Mouse (Mus musculus) gastrocnemius, postnatal 25 days (tissue): ENCODE measurements at regions not wholly inside any gene's neighbourhood (a gene's known extent, or its start where the extent isn't known, plus 50 kb on each side); places are given as distances from the start of the nearest gene placed in this dataset.

ENCODE experiments used
- DNase-seq: peaks from one replicate; pipeline ENCODE4 v3.0.0; 2022

DNA sequence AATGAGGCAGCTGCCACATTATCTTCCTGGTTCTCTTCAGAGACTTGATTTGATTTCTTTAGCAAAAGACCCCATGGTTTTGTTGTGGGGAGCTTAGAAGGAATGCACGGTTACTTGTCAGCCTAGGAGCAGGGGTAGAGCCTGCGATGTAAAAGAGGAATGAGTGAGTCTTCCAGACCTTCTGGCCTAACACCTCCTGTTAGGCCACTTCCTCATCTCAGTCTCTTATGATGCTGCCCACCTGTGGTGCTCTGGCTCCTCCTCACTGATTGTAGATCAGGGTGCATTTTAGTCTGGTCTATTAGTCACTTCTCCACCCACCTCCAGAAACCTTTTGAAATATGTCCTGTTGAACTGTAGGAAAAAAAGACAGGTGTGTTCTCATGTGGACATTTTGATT is 113.3 kb upstream of the Prdm1 start:
- no peak for DNase-seq

DNA sequence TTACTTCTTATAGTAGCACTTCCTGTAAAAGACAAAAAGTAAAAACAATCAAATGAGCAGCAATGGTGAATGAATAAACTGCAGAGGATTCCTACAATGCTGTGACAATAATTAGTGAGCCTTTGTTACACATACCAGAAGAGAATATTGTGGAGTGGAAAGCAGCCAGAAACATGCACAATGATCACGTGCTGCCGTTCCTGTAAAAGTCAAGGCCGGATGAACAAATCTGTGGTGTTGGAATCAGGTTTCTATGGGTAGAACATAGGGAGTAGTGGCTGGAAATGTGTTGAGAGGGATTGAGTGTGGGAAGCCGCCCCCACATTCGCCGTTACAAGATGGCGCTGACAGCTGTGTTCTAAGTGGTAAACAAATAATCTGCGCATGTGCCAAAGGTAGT is 112.3 kb upstream of the Prdm1 start:
- no peak for DNase-seq

DNA sequence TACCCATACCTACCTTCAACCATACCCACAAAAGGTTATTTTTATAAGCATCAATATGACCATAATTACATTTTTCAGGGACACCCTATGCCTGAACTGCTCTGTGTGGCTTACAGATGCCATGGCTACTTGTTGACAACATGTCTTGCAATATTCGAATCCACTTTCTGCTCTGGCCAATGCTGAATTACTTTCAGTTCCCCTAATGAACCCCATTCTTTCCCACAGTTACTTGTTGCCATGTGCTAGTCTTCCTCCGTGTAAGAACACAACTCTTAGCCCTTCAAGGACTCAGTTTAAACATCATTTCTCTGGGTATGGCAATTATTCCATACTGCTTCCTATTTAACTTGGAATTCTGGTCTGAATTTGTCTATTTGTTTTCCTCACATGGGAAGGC is 110.4 kb upstream of the Prdm1 start:
- DNase-seq, result no peak

DNA sequence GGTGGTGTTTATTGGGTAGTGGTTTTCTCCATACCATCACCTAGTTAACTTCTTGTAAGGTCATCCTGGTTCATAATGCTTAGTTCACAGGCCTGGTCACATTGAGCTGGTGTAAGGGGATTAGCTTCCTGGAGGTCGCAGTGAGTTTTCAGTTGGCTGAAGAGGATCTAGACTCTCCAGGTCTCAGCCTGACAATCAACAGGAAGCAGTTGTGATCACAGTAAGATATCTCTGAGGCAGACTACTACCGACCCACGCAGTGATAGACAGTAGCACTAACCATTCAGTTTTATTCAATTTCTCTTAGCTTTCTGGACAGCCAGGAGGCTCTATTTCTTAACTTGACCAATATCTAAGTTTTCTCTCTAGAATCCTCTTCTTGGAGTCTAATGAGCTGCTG is 108.5 kb upstream of the Prdm1 start:
- no peak for DNase-seq

DNA sequence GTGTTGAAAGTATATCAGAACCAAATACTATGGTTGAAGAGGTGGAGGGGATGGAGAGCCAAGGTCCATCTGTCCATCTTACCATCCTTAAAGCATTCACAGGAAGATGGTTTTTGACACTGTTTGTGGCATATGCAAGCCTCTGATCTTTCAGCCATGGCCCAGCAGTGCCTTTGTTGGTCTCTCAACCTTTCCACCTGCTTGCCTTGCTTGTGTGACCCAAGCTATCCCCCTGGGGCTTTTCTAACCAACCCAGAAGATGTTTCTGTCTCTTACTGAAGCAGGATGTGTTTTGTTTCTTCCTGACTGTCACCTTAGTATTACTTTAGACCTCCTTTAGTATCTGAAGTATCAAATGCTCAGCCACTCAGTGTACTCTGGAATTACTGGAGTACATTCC is 107.8 kb upstream of the Prdm1 start:
- no peak for DNase-seq

DNA sequence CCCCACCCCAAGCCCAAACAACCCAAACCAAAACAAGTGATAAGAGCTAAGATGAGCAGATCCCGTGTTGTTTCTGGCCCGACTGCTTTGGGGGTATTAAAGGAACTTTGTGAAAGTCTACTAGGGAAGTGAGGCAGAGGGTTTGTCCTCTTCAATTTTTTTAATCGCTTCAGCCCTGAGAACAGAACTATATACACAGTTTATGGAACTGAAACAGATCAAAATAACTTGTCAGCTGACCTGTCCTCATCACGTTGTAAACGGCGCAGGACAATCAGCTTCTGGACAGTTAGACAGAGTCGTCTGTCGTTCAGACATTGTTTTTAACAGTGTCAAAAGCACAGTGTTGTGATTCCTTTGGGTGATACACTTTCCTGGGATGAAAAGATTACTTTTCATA is 103.3 kb upstream of the Prdm1 start:
- DNase-seq, result no peak

DNA sequence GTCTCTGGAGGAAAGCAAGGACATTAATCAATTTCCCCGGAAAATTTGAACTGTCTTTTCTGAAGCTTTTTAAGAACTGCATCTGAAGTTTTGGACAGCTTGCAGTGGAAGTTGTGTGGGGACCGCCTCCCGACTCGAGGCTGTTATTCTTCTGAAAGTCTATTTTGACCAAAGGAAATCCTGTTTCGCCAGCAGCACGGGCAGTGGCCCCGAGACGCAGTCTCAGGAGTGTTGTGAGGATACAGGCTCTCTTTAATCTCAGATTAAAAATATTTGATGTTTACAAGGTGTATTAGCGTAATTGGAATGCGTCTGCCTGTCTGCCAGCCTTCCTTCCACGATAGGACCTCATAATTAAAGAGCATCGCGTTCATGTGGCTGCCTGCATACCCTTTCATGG is 102.2 kb upstream of the Prdm1 start:
- peak; percentile 7 for DNase-seq

DNA sequence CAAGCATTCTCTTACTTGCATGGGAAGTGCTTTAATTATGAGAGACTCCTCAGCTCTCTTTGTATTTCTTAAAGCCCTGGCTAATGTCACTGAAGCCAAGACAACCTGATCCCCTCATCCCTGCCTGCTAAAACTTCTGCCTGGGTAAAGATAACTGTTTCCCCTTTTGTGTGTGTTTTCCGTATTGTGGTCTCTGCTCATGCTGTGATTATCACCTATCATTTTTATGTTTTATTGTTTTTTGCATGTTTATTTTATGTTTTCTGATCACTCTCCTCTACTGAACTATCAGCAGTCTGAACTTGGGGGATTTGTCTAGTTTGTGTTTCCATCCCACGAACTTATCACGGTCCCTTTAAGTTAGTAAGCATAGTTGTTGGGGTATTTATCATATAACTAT is 100.1 kb upstream of the Prdm1 start:
- no peak for DNase-seq

DNA sequence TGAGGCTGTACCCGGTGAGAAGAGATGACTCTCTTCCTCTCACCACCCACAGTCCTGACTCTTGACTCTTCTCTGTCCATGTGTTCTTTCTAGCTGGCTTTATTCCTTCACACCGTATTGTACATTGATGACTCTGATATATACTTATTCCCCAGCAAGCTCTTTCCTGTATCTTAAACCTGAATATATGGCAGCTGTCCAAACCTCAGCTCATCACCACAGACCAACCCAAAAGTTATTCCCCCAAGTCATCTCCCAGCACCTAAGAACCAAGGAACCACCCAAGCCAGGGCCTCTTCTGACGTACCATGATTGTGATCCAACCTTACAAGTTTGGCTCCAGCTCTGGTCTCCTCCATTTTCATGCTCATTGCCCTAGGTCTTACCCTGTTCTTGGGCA is 99.1 kb upstream of the Prdm1 start:
- DNase-seq, result no peak

DNA sequence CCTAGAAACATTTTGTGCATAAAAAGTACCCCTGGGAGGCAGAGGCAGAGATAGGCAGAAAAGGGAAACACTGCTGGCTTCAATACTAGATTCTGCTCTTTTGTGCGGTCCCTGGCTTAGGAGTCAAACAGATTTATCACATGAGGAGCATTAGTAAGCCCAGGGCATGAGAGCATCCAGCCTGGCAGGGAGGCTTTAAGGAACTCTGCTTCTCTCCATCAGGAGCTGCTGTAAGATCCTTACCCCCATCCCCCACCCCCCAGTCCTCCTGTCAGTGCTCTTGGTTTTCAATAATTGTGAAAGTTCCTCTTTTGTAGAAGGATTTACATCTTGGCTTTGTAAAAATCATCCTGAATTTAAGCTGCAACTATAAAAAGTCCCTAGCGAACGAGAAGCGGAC is 97.2 kb upstream of the Prdm1 start:
- no peak for DNase-seq

DNA sequence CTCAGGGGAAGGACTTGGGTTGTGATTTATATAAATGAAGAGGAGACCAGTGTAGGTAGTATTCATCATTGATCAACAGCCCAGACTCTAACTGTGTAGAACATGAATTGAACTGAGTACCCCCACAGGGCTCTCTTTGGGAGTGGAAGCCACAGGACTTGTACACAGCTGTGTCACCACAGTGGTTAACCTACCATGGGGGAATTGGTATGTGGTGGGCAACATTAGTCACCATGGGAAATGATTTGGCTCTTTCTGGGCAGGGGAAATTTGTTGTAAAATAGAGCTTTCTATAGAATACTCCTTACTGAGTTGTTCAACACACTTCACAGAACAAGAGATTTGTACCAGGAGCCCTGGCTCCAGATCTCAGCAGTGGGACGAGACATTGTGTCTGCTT is 87.3 kb upstream of the Prdm1 start:
- no peak for DNase-seq

DNA sequence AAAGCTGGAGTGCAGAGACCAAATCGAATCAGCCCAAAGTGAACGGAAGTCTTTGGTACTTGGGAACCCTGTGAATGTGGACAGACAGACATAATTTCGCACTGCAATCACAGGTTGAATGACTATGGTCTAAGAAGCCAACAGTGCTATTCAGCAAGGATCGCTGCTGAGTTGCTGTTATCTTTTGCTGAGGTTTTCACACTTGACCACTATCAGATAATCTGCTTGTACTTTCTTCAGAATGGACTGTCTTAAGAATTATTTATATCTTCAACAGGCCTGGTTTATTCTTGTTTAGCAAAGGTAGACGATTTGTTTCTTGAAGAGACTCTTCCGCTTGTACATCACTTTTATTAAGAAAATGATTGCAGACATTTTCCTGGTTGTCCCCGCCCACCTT is 84.3 kb upstream of the Prdm1 start:
- DNase-seq, result no peak

DNA sequence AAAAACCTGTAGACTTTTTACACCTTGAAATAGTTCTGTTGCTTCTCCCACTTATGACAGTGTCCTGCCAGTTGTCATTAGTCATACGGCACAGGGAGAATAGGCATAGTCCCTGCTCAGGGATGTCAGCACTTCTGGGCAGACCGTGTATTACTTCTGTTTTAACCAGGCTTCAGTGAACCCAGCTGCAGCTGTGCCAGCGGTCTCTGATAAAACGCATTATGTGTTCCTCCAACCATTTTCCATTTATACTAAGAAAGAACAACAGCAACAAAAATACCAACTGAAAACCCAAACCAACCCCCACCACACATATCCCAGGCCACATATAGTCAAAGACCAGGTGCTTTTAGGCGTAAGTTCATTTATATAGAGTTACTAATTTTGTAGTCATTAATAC is 83.1 kb upstream of the Prdm1 start:
- no peak for DNase-seq

DNA sequence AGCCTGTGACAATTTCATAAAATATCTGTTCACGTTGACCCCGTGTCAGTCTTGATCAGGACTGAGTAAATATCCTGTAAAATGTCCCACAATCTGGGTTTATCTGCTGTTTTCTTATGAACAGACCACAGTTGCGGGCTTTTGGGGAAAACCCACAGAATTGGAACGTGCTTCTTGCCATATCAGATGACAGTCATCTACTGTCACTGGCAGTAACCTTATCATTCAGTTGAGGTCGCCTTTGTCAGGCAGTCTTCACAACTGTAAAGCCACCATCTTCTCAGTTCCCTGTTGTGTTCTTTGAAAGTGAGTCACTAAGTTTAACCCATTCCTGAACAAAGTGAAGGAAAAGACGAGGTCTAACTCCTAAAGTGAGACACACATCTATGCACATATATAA is 80.9 kb upstream of the Prdm1 start:
- DNase-seq, result no peak

DNA sequence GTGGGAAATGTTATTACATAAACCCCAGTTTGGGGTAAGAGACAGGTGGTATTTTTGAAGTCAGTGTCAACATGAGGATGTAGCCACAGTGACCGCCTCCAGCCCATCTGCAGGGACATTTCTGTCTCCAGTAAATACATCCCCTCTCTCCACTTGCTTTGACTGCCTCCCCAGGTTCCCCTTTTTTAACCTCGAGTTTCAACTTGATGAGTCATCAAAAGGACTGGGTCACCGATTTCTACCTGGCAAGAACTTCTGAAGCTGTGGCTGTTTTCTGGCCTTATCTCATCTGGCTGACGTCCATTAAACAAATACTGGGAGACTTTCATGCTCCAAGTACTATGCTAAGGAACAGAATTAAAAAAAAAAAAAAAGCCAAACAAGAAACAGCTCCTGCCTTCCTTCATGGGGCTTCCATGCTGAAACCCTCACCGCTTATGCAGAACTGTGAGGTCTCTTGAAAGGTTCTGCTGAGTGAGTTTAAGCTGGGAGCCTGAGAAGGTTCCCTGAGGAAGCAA is 79.1 kb upstream of the Prdm1 start:
- no peak for DNase-seq

DNA sequence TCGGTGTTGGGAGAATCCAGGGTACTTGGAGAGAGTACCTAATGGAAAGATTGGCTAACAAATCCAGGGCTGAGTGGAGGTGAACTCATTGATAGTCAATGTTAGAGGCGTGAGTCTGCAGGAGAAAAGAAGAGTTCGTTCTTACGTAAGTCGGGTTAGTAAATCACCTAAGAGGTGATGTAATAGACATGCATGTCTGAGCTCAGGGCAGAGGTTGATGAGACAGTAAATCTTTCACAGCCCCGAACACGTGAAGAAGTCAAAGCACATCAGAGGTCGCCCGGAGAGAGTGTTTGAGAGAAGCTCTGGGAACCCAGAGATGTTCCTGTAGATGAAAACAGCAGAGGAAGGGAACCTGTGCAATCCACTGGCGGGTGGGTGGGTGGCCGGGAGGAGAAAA is 76.2 kb upstream of the Prdm1 start:
- DNase-seq, result no peak

DNA sequence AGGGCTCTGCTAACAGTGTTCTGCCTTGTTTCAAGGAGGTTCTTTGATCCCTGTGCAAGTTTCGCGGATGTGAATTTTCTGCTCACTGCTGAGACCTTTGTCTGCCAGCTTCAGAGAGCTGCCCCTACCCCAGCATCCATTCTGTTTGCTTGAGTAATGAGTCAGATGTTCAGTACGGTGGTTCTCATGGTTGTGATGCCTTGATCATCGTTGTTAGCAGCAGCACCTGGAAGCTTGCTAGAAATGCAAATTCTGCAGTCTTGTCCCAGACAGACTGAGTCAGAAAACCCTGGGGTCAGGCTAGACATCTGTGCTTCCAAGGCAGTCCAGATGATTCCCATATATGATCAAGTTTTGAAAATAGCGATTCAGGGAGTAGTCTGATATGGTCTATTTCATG is 75.2 kb upstream of the Prdm1 start:
- no peak for DNase-seq

DNA sequence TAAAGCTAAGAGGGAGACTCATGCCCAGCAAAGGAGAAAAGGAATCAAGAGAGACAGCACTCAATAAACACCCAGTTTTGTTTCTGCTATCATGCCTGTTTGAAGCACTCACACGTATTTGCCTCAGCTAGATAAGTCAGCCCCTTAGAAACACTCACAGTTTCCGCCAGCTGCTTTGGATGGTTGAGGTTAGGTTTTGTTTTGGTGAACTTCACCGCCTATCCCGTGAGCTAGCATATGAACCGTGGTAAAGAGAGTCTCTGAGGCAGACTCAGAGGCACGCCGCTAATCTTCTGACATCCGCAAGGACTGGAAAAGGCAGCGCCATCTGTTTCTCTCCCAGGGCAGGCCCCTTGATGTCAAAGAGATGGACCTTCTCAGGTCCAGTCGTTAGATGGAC is 73.2 kb upstream of the Prdm1 start:
- DNase-seq, result no peak

DNA sequence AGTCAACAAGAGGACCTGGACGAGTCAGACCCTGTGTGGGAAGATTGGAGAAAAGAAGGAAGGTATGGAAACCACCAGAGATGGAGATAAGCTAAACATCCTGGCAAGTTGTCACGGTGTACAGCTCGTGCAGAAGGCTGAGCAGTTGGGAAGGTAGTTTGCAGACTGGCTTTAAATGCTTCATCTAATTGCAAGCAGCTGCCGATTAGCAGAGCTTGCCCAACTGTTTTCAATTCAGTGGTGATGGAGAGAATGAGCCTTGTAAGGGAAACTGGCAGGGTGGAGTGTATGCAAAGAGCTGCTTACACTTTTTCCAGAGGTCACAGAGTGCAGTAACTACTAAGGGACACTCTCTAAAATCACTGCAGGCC is 71.6 kb upstream of the Prdm1 start:
- no peak for DNase-seq

DNA sequence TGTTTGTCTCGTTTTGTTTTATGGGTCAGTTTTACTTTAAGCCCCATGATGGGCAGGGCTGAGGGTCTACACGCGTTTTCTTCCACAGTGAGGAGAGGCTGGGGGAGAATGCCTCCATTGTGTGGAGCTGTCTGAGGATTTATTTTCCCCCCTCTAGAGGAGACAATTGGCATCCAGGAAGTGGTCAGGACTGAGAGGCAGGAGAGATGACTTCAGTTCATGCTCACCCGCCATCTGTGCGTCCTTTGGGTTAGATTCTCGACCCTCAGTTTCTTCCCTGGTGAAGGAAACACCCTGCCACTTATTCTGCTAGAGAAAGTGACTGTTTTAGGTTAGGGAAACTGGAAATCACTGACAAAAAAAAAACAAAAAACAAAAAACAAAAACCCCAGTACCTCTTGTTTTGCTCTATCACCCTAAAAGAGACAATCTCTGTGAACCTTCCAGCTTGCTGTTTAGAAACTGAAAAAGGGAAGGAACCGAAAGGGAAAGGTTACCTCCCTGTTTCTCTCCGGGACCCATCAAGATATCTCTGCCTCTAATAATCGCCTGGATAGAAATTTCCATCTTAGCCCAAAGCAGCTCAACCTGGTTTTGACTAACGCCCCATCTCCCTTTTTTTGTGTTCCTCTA is 71.1 kb upstream of the Prdm1 start:
- no peak for DNase-seq

DNA sequence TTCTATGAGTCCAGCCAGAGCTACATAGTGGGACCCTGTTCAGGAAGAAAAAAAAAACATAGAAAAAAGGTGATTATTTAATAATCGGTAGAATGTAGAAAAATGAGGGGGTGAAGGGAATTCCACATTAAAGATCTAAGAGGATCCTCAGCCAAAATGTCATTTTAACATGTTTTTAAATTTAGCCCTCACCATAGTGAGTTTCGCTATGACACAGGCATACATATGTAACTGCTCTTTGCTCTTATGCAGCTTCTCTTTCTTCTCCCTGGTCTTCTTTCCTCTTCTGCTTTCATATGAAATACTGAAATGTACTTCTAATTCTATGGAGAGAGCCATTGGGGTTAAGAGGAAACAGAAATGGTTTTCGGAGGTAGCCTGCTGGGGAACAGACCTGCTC is 70.3 kb upstream of the Prdm1 start:
- DNase-seq, result no peak

DNA sequence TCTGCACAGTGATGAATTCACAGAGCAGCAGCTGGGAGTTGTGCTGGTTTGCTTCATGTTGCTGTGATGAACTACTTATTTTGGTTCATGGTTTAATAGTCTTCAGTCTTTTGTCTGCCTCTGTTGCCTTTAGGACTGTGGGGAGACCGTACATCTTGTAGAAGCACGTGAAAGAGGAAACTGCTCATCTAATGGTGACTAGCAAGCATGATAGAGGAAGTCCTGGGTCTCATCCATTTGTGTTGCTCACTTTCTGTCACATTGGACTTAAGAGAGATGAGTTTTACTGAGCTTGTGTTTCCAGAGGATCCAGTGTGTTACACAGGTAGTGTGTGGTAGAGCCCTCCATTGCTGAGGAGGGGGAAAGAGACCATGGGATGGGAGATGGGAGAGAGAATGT is 67.6 kb upstream of the Prdm1 start:
- DNase-seq, result no peak

DNA sequence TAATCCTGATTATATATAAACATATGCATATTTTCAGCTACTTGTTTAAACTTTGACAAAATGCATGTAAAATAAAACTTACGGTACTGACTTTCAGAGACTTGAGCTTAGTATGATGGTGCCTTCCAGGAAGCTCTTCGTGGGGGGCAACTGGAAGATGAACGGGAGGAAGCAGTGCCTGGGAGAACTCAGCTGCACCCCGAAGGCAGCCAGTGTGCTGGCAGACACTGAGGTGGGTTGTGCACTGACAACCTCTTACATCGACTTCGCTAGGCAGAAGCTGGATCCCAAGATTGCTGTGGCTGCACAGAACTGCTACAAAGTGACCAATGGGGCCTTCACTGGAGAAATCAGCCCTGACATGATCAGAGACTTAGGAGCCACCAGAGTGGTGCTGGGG is 61.5 kb upstream of the Prdm1 start:
- no peak for DNase-seq

DNA sequence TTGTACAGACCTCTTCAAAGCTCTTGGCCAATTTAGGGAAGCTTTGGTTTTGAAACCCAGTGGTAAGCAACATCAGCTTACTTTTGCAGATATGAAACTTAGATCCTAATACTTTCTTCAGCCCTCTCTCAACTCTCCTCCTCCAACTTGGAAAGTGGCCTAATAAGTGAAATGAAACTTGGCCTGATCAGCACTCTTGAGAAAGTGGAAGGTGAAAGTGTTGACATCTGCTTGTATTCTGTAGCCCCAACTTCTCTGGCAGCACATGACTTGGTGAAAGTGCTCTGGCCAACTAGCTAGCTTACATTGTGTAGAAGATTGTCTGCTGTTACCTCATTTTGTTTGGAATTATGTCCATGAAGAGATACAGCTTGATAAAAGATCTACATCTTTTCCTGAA is 61.1 kb upstream of the Prdm1 start:
- no peak for DNase-seq

DNA sequence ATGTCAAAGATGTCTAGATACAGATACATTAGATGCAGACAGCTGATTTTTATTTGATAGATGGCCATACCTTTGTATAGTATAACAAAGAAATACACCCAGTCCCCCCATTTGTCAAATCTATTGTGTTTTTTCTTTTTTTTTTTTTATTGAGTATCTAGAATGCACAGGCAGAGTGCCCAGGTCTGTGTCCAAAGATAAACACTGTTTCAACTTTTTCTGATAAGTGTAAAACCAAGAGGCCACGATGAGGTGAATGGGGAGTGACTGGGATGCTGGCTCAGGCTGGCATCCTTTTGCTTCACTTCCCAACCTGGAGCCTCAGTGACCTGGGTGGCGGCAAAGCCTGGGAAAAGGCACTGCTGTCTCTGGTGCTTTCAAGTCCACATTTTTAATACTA is 54.4 kb upstream of the Prdm1 start:
- DNase-seq, result no peak
